Mouse (Mus musculus) liver, adult 2 months (tissue): ENCODE results near the gene Bmpr1a. TPM values are rescaled to one million over a fixed set of nuclear protein-coding genes. Genes with fewer than 3 reads are reported as not detected.

ENCODE experiments used
- DNase-seq: peaks from one replicate; pipeline ENCODE4 v3.0.0-alpha.2; 2011; ENCODE audit warnings: low read depth, low spot score; ENCODE audit errors: extremely low read depth
- H3K27ac ChIP-seq: fragments of 200-500 bp; replicated peaks from 2 replicates; pipeline ENCODE4 v1.5.1; 2012; ENCODE audit warnings: low read depth, mild to moderate bottlenecking, control low read depth, inconsistent platforms, low read length; ENCODE audit not compliant: insufficient read depth
- H3K27me3 ChIP-seq: fragments of 200-500 bp; 2 replicates; pipeline ENCODE4 v1.6.1; 2012; ENCODE audit warnings: mild to moderate bottlenecking, moderate library complexity, low read length, inconsistent platforms; ENCODE audit not compliant: control insufficient read depth, insufficient read depth
- H3K36me3 ChIP-seq: fragments of 200-500 bp; 2 replicates; pipeline ENCODE4 v1.6.1; 2012; ENCODE audit warnings: low read length, inconsistent platforms; ENCODE audit not compliant: control insufficient read depth, insufficient read depth
- H3K4me1 ChIP-seq: fragments of 200-500 bp; 2 replicates; pipeline ENCODE4 v1.6.1; 2011; ENCODE audit warnings: low read length; ENCODE audit not compliant: control insufficient read depth, insufficient read depth
- H3K4me3 ChIP-seq: fragments of 200-500 bp; 2 replicates; pipeline ENCODE4 v1.5.1; 2011; ENCODE audit warnings: low read depth, mild to moderate bottlenecking, control low read depth, low read length, moderate library complexity; ENCODE audit not compliant: insufficient read depth
- H3K79me2 ChIP-seq: fragments of 200-500 bp; 2 replicates; pipeline ENCODE4 v1.6.1; 2012; ENCODE audit warnings: inconsistent platforms, mild to moderate bottlenecking, low read length, moderate library complexity; ENCODE audit not compliant: control insufficient read depth, insufficient read depth
- H3K9ac ChIP-seq: fragments of 200-500 bp; 2 replicates; pipeline ENCODE4 v1.6.1; 2012; ENCODE audit warnings: low read depth, mild to moderate bottlenecking, control low read depth, inconsistent platforms, low read length
- CTCF ChIP-seq: fragments of 200-500 bp; IDR thresholded peaks from 2 replicates; pipeline ENCODE4 v1.5.1; 2011; ENCODE audit warnings: low read depth, low read length, control low read depth
- POLR2A ChIP-seq: fragments of 200-500 bp; IDR thresholded peaks from 2 replicates; pipeline ENCODE4 v1.6.1; 2011; ENCODE audit warnings: low read length, control low read depth; ENCODE audit not compliant: insufficient read depth; ENCODE audit errors: extremely low read depth
- WGBS: fragments of 180-500 bp; shearing (Covaris S2); methylation state at CpG from one replicate; pipeline ENCODE4 v1.1.7; 2018; 5-methylcytosine and 5-hydroxymethylcytosine counted together
- polyA plus RNA-seq: library from polyadenylated mRNA; depleted of rRNA; stranded (reverse); fragments of >200 nt; gene quantifications from 2 replicates; pipeline ENCODE4 v1.2.3, GENCODE M21; 2012
- total RNA-seq: library from RNA; depleted of rRNA; stranded (reverse); fragments of >200 nt; gene quantifications from 2 replicates; pipeline ENCODE4 v1.2.3, GENCODE M21; 2014

The Bmpr1a gene
- total and polyA plus RNA-seq, 2 experiments, result 4.5 to 20.4 TPM

GRCm38 (mm10) chr14:34503759-34504158, 618 bp upstream of the Bmpr1a start:
- WGBS, result 80% methylated on average over 6 of the region's 6 CpGs
- TF ChIP-seq POLR2A (no peak), CTCF (no peak)
- H3K27me3 ChIP-seq, result no peaks in the 10 kb centered on the region

GRCm38 (mm10) chr14:34502475-34503324, 441 bp downstream of the Bmpr1a start:
- Histone ChIP-seq H3K27me3 (no peaks in the 10 kb centered on the region), H3K79me2 (peaks cover 22% of the 10 kb centered on the region; the same call in 1 of the 2 replicates), H3K9ac (peak overlapping the region; percentile 100), H3K4me1 (peaks cover 14% of the 10 kb centered on the region), H3K36me3 (no peaks in the 10 kb centered on the region), H3K27ac (peak overlapping the region; percentile 96), H3K4me3 (peak overlapping the region; percentile 98)
- TF ChIP-seq POLR2A (0 out of 2 replicates have a peak, but pooled peaks have one; percentile 29), CTCF (no peak)
- peak; percentile 55 for DNase-seq
- under 1% methylated on average over 76 of the region's 115 CpGs for WGBS

More at GRCm38 (mm10) chr14:34503759-34504158, 618 bp upstream of the Bmpr1a start:
- DNase-seq, result no peak
- H3K9ac ChIP-seq, result no peak overlapping the region
- no peak overlapping the region for H3K4me3 ChIP-seq
- H3K79me2 ChIP-seq, result peaks cover 19% of the 10 kb centered on the region; the same call in 1 of the 2 replicates
- H3K4me1 ChIP-seq, result peaks cover 14% of the 10 kb centered on the region
- no peaks in the 10 kb centered on the region for H3K36me3 ChIP-seq
- no peak overlapping the region for H3K27ac ChIP-seq

- DNase-seq, result peak; percentile 59
- WGBS, result under 1% methylated on average over 77 of the region's 77 CpGs
- TF ChIP-seq CTCF (no peak), POLR2A (peak; percentile 41; the same call in 1 of the 2 replicates)
These were observed 1.2 kb downstream of the Bmpr1a start for GRCm38 (mm10) chr14:34501804-34502474.

GRCm38 (mm10) chr14:34501447-34501803, 1.7 kb downstream of the Bmpr1a start:
- no peaks in the 10 kb centered on the region for H3K36me3 ChIP-seq
- H3K27ac ChIP-seq, result peak overlapping the region; percentile 96
- peak overlapping the region; percentile 98 for H3K4me3 ChIP-seq
- H3K4me1 ChIP-seq, result peaks cover 20% of the 10 kb centered on the region
- no peak for TF ChIP-seq CTCF
- TF ChIP-seq POLR2A, result no peak
- peaks cover 27% of the 10 kb centered on the region; the same call in 1 of the 2 replicates for H3K79me2 ChIP-seq
- peak overlapping the region; percentile 96 for H3K9ac ChIP-seq
- peak; percentile 66 for DNase-seq
- WGBS, result 1% methylated on average over 16 of the region's 16 CpGs
- no peaks in the 10 kb centered on the region for H3K27me3 ChIP-seq

More at GRCm38 (mm10) chr14:34501804-34502474, 1.2 kb downstream of the Bmpr1a start:
- peaks cover 27% of the 10 kb centered on the region; the same call in 1 of the 2 replicates for H3K79me2 ChIP-seq
- no peaks in the 10 kb centered on the region for H3K27me3 ChIP-seq
- no peaks in the 10 kb centered on the region for H3K36me3 ChIP-seq
- H3K27ac ChIP-seq, result peak overlapping the region; percentile 96
- peaks cover 20% of the 10 kb centered on the region for H3K4me1 ChIP-seq
- peak overlapping the region; percentile 96 for H3K9ac ChIP-seq
- H3K4me3 ChIP-seq, result peak overlapping the region; percentile 98

- H3K4me1 ChIP-seq, result peaks cover 22% of the 10 kb centered on the region
- peaks cover 30% of the 10 kb centered on the region; the same call in 1 of the 2 replicates for H3K79me2 ChIP-seq
- no peak overlapping the region for H3K9ac ChIP-seq
- DNase-seq, result no peak
- H3K27ac ChIP-seq, result no peak overlapping the region
- WGBS, result 9% methylated on average over 4 of the region's 4 CpGs
- H3K4me3 ChIP-seq, result no peak overlapping the region
- TF ChIP-seq POLR2A (no peak), CTCF (no peak)
- H3K27me3 ChIP-seq, result no peaks in the 10 kb centered on the region
- no peaks in the 10 kb centered on the region for H3K36me3 ChIP-seq
These were observed 2.8 kb downstream of the Bmpr1a start for GRCm38 (mm10) chr14:34500309-34500708.
